Mouse (Mus musculus) limb, embryonic 14.5 days (tissue): ENCODE measurements around the gene Synpo2. TPM values are rescaled to one million over a fixed set of nuclear protein-coding genes. Genes with fewer than 3 reads are reported as not detected.

Experiments used
- ATAC-seq: fragments of 200-750 bp; cut with Nextera tagmentation; 2 replicates; pipeline ENCODE4 v1.8.0; 2017; ENCODE audit warnings: low read depth, moderate number of reproducible peaks, moderate TSS enrichment; ENCODE audit not compliant: low FRiP score
- DNase-seq: peaks from one replicate; pipeline ENCODE4 v3.0.0-alpha.2; 2015; ENCODE audit warnings: low spot score
- H3K27ac ChIP-seq: fragments of 300-500 bp; sonication (generic); replicated peaks from 2 replicates; pipeline ENCODE4 v1.5.1; 2014; ENCODE audit warnings: low read depth, mild to moderate bottlenecking, low read length, moderate library complexity, mixed read lengths
- H3K27me3 ChIP-seq: fragments of 300-500 bp; sonication (generic); 2 replicates; pipeline ENCODE4 v1.6.1; 2014; ENCODE audit warnings: low read length, mixed read lengths; ENCODE audit not compliant: control insufficient read depth, insufficient read depth
- H3K36me3 ChIP-seq: fragments of 300-500 bp; sonication (generic); 2 replicates; pipeline ENCODE4 v1.6.1; 2014; ENCODE audit warnings: mild to moderate bottlenecking, low read length, moderate library complexity, mixed read lengths; ENCODE audit not compliant: control insufficient read depth, insufficient read depth
- H3K4me1 ChIP-seq: fragments of 300-500 bp; sonication (generic); 2 replicates; pipeline ENCODE4 v1.6.1; 2014; ENCODE audit warnings: antibody characterized with exemption, low read length, mixed read lengths; ENCODE audit not compliant: control insufficient read depth, insufficient read depth
- H3K4me2 ChIP-seq: fragments of 300-500 bp; sonication (generic); replicated peaks from 2 replicates; pipeline ENCODE4 v1.6.1; 2014; ENCODE audit warnings: low read depth, mild to moderate bottlenecking, low read length, moderate library complexity; ENCODE audit not compliant: severe bottlenecking
- H3K4me3 ChIP-seq: fragments of 300-500 bp; sonication (generic); replicated peaks from 2 replicates; pipeline ENCODE4 v1.5.1; 2014; ENCODE audit warnings: low read length
- H3K9ac ChIP-seq: fragments of 300-500 bp; sonication (generic); 2 replicates; pipeline ENCODE4 v1.6.1; 2014; ENCODE audit warnings: mild to moderate bottlenecking, low read depth, low read length, moderate library complexity; ENCODE audit not compliant: severe bottlenecking
- H3K9me3 ChIP-seq: fragments of 300-500 bp; sonication (generic); 2 replicates; pipeline ENCODE4 v1.6.1; 2016; ENCODE audit warnings: low read length; ENCODE audit not compliant: control insufficient read depth
- POLR2A ChIP-seq: fragments of 200-500 bp; IDR thresholded peaks from 2 replicates; pipeline ENCODE4 v1.8.0; 2012; ENCODE audit warnings: inconsistent platforms, mild to moderate bottlenecking, moderate library complexity, borderline replicate concordance; ENCODE audit not compliant: insufficient read depth, insufficient read length; ENCODE audit errors: extremely low read depth
- whole genome bisulfite sequencing: fragments of 180-500 bp; shearing (Covaris S2); extraction: QIAGEN DNeasy Blood & Tissue Kit; methylation state at CpG from one replicate; pipeline ENCODE4 v1.1.7; 2014; 5-methylcytosine and 5-hydroxymethylcytosine counted together
- polyA plus RNA-seq, 2 experiments: library from polyadenylated mRNA; depleted of rRNA in 1 of 2; stranded (reverse) in 1 of 2; unstranded in 1 of 2; fragments of >200 nt; fragmentation: Nextera tagmentation in 1 of 2; extraction: Ambion mirVana in 1 of 2; gene quantifications; 2 replicates each; pipeline versions ENCODE4 v1.2.1 to v1.2.3; 2012 to 2014

Synpo2 gene
- polyA plus RNA-seq, 2 experiments: 5.4 to 6.8 TPM

- H3K27ac ChIP-seq: no peak overlapping the region
- no peaks in the 10 kb centered on the region for H3K36me3 ChIP-seq
- H3K9ac ChIP-seq: no peak overlapping the region
- TF ChIP-seq POLR2A: no peak
- no peak for DNase-seq
- WGBS: 86% methylated on average over 11 of the region's 11 CpGs
- no peak overlapping the region for H3K4me3 ChIP-seq
- no peak for ATAC-seq
- no peak overlapping the region for H3K4me2 ChIP-seq
- peaks cover 13% of the 10 kb centered on the region for H3K4me1 ChIP-seq
- H3K27me3 ChIP-seq: no peaks in the 10 kb centered on the region
- H3K9me3 ChIP-seq: no peaks in the 10 kb centered on the region
These were observed 146.5 kb downstream of the Synpo2 start for GRCm38 (mm10) chr3:123089297-123090020.

- Histone ChIP-seq H3K27me3 (no peaks in the 10 kb centered on the region), H3K27ac (no peak overlapping the region), H3K9me3 (no peaks in the 10 kb centered on the region), H3K4me3 (no peak overlapping the region), H3K4me2 (no peak overlapping the region), H3K4me1 (peaks cover 11% of the 10 kb centered on the region), H3K36me3 (no peaks in the 10 kb centered on the region), H3K9ac (no peak overlapping the region)
- no peak for ATAC-seq
- DNase-seq: no peak
- TF ChIP-seq POLR2A: no peak
- WGBS: 90% methylated on average over 5 of the region's 5 CpGs
These were observed 147.7 kb downstream of the Synpo2 start for GRCm38 (mm10) chr3:123088284-123088683.

GRCm38 (mm10) chr3:123085871-123086501, 150.0 kb downstream of the Synpo2 start:
- WGBS: 85% methylated on average over 16 of the region's 16 CpGs

GRCm38 (mm10) chr3:123081665-123082064, 154.3 kb downstream of the Synpo2 start:
- TF ChIP-seq POLR2A: no peak
- ATAC-seq (no peak), DNase-seq (no peak)
- Histone ChIP-seq H3K4me3 (no peak overlapping the region), H3K36me3 (no peaks in the 10 kb centered on the region), H3K9ac (no peak overlapping the region), H3K4me1 (no peaks in the 10 kb centered on the region), H3K4me2 (no peak overlapping the region), H3K27me3 (no peaks in the 10 kb centered on the region), H3K9me3 (no peaks in the 10 kb centered on the region), H3K27ac (no peak overlapping the region)
- WGBS: 79% methylated on average over 3 of the region's 3 CpGs

More at GRCm38 (mm10) chr3:123085871-123086501, 150.0 kb downstream of the Synpo2 start:
- no peak for ATAC-seq
- Histone ChIP-seq H3K9ac (no peak overlapping the region), H3K4me1 (no peaks in the 10 kb centered on the region), H3K4me3 (no peak overlapping the region), H3K27me3 (no peaks in the 10 kb centered on the region), H3K4me2 (no peak overlapping the region), H3K27ac (no peak overlapping the region), H3K36me3 (no peaks in the 10 kb centered on the region), H3K9me3 (no peaks in the 10 kb centered on the region)
- no peak for DNase-seq
- no peak for TF ChIP-seq POLR2A

GRCm38 (mm10) chr3:123080943-123081342, 155.0 kb downstream of the Synpo2 start:
- 77% methylated on average over 7 of the region's 7 CpGs for WGBS
- H3K4me3 ChIP-seq: no peak overlapping the region

More at GRCm38 (mm10) chr3:123080943-123081342, 155.0 kb downstream of the Synpo2 start:
- ATAC-seq (no peak), DNase-seq (no peak)
- Histone ChIP-seq H3K4me1 (no peaks in the 10 kb centered on the region), H3K27ac (no peak overlapping the region), H3K9me3 (no peaks in the 10 kb centered on the region), H3K27me3 (no peaks in the 10 kb centered on the region), H3K9ac (no peak overlapping the region), H3K4me2 (no peak overlapping the region), H3K36me3 (no peaks in the 10 kb centered on the region)
- no peak for TF ChIP-seq POLR2A
